Mouse (Mus musculus) naive thymus-derived CD4-positive, alpha-beta T cell, adult 2 months (primary cell): Measurements from ENCODE around the gene Vps29.
"Not testable (repeated sequence)": the region's sequence is repeated elsewhere in the genome, so short reads cannot be mapped to it uniquely, and the experiment has no call there.

Experiments
- DNase-seq: peaks from one replicate; pipeline ENCODE4 v3.0.0-alpha.2; 2011; ENCODE audit warnings: low read depth

Gene Vps29

DNA sequence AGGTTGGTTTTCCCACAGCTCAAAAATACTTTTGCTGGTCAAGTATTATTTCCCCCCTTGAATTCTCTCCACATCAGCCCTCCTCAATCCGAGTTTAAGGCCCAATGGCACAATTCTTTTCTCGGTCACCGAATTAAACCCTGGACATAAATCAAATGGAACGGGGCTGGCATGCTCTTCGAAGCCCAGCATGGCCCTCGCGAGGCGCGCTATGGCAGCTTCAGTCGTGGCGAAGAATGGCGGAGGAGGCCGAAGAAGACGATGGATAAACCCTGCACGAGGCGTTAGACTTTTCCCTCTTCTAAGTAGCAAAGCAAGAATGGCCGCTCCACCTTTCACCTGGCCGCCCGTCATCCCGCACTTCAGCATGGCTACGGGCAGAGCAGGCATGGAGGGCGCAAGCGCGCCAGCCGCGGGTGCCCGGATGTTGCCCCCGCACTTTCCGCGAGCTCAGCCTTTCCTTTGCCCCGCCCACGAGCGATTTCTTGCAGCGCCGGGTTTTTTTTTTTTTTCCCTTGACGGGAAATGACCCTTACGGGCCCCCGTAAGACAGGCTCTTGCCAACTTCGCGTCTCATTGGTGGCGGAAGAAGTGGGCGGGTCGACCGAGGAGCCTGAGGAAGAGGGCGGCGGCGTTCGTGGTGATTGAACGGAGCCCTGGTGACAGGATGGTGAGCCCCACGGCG, at the start of gene Vps29, which contains the start of gene Rad9b:
Gene Vps29, plus strand, starts transcription at position 563 of the 685 bp plus-strand sequence.
Gene Rad9b, minus strand, starts transcription at position 427 of the 685 bp plus-strand sequence.
- peak; percentile 100 for DNase-seq

DNA sequence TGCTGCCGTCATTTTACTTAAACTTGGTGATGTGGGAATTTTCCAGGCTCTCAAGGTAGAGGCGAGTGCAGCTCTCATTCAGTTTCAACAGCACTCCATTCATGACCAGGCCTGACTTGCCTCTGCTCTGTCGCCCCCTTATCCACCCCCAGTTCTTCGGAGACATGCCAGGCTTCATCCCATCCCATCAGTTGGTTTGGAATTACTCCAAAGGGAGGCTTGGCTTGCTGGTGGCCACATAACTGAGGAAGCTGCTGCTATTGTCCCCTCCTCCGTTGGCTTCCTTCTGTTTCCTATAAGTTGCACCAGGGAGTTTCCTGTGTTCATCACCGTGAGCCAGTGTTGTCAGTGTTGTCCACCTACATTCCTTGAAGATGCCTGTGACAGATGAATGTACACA, 49.6 kb upstream of the Vps29 start:
- DNase-seq = no peak

DNA sequence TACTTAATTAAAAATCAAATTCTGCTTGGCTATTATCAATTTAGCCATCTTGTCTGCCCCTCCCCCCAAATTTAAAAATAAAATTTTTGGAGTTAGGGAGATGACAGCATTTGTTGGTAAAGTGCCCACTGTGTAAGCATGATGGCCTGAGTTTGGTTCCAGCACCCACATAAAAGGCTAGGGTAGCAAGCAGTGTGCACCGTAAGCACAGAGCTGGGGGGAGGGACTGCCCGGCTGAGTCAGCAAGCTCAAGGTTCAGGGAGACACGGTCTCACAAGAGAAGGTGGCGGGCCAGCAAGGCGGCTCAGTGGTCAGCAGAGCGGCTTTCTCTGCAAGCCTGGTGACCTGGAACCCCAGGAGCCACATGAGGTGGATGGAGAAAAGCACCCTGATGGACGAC, 48.7 kb upstream of the Vps29 start:
- no peak for DNase-seq

DNA sequence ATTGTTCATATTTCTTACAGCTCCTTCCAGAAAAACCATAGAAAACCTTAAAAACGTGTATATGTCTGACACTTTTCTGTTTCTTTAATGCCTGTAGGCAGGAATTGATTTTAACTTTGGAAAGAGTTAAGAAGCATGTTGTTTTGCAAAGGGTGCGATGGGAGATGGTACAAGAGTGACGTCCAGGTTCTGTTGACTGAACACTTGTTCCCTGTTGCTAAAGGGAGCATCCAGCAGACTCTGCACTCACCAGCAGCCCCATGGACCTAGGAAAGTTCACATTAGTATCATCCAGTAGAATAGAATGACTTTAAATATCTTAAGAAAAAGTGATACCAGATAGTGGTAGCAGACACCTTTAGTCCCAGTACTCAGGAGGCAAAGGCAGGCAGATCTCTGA, 47.6 kb upstream of the Vps29 start:
- DNase-seq = no peak

DNA sequence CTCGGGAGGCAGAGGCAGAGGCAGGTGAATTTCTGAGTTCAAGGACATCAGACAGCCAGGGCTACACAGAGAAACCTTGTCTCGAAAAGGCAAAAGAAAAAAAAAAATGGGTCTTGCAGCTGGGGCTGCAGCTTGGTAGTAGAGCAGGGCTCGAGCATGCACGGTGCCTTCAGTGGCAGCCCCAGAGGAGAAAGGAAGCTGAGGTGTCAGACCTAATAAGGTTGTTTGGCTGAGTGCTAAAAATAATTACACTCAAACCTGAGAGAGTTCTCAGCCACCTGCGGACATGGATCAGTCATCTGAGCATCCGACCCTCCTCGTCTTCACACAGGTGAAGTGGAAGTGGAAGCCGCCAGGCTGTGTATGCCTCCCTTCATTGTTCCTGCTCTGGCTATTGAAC, 43.5 kb upstream of the Vps29 start:
- DNase-seq = peak; percentile 49

DNA sequence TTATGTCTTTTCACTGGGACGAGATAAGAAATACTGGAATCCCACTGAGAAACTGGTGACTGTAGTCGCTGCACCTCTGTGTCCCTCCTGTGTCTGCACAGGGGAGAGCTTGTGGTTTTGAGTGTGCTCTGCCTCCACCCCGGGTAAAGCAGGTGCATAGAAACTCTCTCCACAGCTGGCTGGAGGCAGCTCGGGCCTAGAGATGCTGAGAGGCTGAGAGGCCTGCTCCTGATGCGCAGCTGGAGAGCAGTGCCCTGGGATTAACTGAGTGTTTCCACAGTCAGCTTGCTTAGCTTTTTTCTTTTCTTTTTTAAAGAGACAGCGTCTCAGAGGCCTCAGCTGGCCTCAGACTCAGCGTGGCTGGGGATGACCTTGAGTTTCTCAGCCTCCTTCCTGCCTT, 42.5 kb upstream of the Vps29 start:
- no peak for DNase-seq

DNA sequence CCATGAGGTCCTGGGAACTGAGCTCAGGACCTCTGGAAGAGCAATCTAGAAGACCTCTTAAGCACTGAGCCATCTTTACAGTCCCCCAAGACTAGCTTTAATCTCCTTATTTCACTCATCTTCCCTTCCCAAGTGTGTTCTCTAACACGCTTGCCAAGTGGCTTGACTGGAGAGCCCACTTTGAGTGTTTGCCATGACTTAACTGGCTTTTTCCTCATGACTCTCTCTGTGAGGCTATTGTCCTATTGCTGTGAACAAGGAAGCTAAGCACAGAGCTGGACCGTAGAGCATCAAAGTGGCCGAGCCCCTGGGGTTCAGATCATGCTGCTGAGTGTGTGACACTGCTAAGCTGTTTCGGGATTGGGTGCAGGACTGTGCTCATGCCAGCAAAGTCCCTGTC, 41.8 kb upstream of the Vps29 start:
- DNase-seq = no peak

DNA sequence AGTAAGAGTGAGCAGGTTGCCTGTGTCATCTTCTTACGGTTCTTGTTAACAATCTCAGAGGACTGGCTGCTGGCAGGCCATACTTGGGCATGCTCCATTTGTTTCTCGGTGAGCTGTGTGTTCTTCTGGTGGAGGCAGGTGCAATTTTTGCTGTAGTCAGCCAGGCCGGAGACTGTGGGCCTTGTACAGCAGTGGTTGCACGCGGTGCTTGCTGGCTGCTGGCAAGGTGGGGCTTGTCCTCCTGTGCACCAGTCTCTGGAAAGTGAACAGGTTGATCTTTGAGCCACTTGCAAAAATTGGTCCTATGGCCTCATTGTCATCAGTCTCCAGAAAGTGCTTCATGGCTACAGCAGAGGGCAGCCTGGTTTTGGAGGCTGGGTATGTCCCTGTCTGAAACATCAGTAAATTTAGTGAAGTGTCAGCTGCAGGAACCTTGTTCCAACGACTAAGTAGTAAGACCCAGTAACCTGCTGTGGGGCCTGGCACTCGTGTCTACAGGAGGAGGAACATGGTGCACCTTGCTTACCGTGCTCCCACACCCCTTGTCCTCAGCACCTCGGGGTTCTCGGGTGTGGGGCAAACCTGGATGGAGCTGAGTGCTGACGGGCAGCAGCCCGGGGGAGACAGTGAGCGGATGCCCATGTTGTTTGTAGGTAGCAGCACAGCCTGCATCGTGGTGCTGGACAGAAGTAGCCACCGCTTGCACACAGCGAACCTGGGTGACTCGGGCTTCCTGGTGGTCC, 41.1 kb upstream of the Vps29 start:
- no peak for DNase-seq

DNA sequence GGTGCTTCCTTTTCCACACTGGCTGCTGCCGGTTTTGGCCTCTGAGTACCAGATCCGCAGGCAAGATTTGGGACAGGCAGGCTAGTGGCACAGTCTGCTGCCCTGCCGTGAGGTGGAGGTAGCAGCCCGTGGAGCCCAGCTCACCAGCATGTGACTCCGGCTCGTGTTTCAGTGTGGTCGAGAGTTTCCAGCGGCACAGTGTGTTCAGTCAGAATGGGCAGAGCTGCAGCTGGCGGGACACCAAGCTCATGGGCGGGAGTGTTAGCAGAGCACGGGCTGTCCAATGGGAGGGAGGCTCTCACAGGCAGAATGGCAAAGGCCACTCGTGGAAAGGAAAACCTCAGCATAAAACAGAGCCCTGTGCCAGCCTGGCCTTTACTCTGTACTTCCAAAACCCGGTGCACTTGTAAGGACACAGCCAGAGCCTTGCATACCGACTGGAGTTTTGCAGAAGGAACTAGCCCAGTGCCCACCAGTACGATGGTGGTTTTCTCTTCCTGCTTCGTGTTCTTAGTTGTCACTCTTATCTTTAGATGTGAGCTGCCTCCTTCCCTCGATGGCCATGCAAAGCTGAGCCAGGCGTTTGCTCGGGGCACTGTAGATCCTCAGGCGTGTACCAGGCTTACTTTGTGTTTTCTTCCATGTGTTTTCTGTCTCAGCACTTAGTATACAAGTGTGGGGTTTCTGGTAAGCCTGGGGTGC, 39.1 kb upstream of the Vps29 start:
- DNase-seq = peak; percentile 53

DNA sequence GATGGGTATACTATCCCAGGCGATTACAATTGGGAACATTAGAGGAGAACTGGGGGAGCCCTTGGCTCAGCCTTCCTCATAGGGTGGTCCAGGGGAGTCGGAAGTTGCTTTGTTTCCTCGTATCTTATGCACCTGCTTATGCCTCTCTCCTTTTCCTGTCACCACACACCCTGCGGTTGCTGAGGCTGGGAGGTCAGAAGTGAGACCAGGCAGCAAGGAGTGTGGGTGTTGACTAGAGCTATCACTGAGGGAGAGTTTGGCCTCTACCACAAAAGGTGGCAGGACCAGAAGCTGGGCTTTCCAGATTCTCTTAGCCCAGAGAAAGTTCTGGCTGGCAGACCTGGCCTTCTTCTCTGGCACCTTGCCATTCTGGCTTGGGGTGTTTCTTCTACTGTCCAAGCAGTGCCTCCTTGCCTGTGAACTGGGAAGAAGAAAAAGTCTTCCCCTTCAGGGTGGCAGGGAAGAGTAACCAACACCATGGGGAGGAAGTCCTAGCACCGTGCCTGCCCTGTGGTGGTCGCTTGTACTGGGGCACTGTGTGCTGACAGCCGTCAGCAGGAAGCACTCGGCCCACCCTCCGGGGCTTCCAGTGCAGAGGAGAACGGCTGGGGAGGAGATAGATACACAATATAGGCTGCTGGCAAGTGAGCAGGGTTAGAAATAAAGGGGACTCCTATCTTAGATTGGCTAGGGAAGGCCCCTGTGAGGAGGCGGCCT, 36.7 kb upstream of the Vps29 start:
- peak; percentile 48 for DNase-seq

DNA sequence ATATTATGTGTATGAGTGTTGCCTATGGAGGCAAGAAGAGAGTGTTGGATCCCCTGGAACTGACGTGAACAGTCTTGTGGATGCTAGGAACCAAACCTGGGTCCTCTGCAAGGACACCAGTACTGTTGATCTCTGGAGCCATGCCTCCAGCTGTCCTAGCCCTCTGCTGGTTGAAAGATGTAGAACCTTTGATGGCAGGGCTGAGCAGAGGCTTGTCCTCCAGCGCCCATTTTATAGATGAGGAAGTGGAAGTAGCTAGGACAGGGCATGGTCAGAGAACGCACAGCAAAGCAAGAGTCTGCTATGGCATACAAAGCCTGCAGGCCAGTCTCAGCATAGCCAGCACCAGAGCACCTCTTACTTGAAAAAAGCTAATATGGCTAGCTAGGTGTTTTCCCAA, 36.1 kb upstream of the Vps29 start:
- DNase-seq = peak; percentile 82

DNA sequence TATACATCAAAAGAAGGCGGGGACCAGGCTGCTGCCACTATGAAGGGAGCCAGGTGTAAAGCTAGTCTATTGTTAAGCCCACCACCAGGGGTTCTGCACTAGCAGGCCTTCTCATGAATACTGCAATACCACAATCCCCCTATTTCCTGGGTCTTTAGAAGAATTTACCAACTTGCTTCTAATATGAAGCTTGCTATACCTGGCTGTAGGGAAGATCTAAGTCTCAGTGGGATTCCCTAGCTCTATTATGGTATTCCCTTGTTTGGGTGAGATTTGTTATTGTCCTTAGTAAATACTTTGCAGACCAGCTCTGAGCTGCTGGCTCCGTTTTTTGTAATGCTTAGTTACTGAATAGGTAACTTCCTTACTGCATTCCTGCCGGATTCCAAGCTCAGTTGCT, 35.2 kb upstream of the Vps29 start:
- DNase-seq = not testable (repeated sequence)

DNA sequence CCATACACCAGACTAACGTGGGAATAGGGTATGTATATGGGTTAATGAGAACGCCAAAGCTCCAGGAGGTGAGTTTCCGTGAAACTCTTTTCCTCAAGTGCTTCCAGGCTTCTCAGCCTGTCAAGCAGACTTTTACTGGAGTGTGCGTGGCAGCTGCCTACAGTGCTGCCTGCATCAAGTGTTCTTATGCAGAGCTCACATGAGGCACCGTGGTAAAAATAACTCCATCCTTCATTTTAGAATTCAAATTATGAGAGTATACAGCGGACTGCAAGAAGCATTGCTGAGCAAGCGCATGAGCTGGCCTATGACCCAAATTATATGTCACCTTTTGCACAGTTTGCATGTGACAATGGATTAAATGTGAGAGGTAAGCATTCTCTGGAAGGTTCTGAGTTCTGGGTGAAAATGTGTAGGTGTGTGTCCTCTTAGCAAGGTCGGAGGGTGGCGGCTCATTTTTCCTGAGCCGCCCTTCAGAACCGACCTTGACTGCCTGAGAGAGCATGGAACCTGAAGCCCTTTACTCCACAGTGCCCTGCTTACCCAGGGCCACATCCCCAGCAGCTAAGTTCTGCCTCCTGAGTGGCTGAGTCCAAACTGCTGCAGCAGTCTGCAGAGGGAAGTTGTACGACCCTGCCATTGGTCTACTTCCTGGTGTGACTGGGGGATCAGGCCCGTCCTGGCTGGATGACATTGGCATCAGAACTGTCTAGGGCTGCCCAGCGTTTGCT, 34.5 kb upstream of the Vps29 start:
- no peak for DNase-seq

DNA sequence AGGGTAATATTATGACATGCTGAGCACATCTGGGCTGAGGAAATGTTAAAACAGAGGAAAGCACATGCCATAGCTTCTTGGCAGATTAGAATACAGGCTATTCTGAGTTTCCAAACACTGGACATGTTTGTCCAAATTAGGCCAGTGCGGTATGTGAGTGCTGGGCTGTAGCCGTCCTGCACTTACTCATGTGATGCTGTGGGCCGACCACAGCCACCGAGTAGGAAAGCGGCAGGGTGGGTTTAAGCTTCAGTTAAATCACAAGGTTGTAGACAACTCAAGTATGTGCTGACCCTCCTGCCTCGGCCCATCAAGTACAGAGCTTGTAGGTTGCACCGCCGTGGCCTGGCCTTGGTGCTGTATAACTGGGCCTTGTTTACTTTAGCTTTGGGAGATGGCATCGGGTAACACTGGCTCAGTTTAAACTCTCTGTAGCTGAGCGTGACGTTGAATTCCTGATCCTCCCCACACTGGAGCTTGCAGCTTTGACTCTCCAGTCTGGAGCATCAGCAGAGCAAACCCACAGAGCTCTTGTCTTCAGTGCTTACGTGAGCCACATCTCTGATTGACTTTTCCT, 33.9 kb upstream of the Vps29 start:
- no peak for DNase-seq

DNA sequence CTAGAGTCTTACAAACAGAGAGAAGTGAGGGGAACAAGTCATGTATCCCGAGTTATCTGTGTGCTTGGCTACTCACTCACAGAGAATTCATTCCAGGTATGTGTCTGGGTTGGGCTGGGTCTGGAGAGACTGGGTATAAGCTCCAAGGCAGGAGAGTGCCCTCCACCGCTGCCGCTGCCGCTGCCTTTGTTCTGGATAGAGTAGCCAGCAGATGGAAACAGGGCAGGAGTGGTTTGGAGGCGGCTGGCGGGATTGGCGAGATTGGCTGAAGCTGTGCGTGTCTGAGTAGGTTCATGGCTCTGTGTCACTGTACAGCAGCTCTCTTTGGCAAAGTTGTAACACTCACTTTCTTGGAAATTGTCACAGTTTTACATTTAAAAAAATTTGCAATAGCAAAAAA, 30.6 kb upstream of the Vps29 start:
- DNase-seq = no peak

DNA sequence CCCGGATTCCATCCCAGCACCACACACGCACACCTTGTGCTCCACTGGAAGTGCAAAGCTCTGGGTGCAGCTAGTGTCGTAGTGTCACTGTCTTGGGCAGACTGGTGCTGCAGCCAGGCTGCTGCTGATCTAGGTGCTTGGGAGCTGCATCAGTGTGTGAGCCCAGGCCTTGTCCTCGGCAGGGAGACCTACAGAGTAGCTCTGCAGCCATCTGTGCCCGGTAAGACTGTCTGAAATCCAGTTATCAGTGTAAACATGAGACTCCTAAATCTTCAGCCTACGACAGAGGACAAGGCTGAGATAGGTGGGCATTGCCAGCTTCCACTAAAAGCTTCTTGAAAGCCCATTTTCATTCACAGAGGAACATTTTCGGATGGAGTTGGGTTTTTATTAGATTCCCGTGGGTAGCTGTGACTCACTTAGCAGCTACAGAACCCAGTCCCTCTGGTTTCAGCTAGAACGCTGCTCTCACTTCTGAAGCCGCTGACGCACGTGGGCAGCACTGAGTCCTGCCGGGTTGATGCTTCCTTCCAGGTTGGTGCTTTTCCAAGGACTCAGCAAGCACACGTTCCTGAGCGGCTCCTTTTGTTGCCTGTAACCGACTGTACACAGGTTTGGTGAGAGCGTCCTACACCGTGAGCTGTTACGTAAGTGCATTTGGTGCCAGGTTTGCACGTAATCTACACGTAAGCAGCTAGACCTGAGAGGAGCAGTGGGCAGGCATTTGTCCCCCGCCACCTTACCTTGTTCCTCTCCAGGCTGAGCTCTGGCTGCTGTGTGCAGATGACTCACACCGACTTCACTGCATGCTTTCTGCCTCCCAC, 29.3 kb upstream of the Vps29 start:
- DNase-seq = no peak

DNA sequence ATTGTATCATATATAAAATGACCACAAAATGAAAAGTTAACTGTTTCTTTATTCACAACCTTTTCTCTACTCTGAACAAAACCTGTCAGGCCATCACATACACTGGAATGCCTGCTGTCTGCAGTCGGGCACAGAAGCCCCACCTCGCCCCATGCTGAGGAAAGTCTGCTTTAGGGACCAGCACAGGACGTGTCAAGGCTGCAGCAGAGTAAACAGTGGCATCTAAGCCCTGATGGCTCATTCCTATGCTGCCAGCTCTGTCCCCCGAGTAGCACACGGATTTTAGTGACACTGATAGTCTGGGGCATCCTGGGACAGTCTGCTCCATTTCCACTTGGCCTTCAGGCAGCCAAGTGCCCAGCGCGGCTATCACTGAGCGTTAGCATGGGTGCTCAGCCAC, 28.7 kb upstream of the Vps29 start:
- DNase-seq = no peak

DNA sequence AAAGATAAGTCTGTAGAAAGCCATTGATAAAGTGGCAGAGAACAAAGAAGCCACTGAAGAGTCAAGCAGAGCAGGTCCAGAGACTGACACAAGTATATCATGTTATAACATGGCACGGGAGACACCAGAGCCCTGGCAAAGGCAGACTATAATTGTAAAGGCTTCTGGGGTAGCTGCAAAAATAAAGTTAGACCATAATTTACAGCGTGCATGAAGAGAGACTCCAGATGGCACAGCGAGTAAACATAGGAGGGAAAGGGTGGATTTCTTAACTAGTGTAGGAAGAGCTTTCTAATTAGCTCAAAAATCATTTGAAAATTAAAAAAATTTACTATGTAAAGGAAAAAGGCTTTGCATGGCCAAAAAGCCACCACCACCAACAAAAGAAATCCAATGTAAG, 26.9 kb upstream of the Vps29 start:
- no peak for DNase-seq

DNA sequence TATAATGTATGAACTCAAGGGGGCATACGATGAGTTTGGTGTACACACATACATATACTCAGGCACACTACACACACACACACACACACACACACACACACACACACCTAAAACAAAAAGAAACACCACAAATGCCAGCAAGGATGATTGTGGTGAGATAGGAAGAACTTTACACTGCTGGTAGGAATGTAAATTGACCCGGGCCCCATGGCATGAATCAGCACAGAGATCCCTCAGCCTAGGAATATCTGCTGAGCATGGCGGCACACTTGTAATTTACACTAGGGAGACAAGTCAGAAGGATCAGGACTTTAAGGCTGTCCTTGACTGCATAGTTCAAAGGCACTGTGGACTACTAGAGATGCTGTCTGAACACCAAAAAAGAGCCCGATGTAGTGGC, 23.9 kb upstream of the Vps29 start:
- no peak for DNase-seq

DNA sequence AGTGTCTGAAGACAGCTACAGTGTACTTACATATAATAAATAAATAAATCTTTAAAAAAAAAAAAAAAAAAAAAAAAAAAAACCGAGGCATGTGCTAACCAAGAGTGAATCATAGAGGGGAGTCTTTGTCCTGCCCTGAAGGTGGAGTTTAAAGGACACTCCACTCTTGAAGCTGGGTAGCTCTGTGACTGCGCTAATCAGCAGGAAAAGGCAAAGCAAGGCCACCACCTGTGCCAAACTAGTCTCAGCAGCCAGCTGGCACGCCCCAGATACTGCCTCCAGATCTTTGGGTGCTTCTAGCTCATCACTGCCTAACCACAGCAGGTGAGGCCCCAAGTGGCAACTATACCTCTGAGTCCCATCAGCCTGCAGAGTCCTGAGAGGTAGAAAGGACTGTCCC, 19.5 kb upstream of the Vps29 start:
- DNase-seq = no peak
